Mouse (Mus musculus) c-Kit-positive CD71-positive TER-119-positive erythroid progenitor cells, embryonic 14.5 days (primary cell): ENCODE results near the gene Aga.
A peak's percentile ranks its signal among the peaks of the same experiment; 100 is the strongest.
"Not testable (repeated sequence)": the region's sequence is repeated elsewhere in the genome, so short reads cannot be mapped to it uniquely, and the experiment has no call there.

Experiments
- DNase-seq: peaks from one replicate; pipeline ENCODE4 v3.0.0-alpha.2; 2013; ENCODE audit warnings: low spot score

Aga gene

DNA sequence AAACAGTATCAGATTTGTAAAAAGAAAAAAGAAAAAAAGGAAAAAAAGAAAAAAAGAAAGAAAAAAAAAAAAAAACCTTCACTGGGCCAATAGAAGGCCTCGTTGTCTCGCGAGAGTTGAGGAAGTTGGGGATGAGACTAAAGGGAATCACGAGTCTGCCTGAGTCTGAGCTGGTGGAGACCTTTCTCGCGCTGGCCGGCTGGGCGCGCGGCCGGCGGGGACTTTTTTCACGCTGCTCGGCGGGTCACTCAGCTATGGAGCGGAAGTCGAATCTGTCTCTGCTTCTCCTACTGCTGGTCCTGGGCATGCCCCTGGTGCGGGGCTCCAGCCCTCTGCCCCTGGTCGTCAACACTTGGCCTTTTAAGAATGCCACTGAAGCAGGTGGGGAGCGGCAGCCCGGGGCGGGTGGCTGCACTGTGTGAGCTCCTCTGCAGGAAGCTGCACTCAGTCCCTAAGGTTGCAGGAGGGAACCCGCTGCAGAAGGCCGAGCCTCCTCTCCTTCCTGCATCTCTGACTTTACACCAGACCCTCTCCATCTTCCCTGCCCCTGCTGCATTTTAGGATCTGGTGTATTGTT, at the start of gene Aga:
TSS of gene Aga (plus strand) at position 177 of the 577 bp plus-strand sequence.
- DNase-seq = peak; percentile 87

DNA sequence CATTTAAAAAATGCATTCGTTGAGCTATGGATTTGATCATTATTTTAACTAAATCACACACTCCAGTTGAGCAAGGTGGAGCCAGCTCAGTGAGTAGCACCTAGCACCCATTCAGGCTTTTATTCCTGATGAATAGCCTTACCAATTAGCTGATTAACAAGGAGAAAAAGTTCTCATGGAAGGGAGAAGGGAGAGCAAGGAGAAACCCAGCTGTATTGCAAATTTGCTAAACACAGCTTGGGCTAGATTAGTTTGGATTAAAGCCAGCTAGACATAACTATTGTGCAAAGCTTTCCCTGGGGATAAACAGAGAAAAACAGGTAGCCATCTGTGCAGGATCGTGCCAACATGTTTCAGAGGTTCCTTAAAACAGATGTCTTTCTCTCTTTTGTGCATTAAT, 22.5 kb upstream of the Aga start:
- DNase-seq = no peak

DNA sequence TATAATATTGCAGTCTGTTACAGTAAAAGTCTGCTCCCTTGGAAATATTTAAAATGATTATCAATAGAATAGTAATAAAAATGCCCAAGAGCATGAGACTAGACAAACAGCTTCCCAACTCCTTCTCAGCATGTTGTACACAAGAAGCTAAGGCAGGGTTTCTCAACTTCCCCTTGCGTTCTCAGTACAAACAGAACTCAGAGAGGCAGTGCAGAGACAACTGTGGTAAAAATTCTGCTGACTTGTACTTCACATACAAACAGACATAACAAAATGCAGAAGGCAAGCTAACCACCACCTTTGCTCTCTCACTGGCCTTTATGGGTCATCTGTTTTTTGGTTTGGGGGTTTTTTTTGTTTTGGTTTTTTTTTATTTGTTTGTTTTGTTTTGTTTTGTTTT, 15.3 kb upstream of the Aga start:
- no peak for DNase-seq

DNA sequence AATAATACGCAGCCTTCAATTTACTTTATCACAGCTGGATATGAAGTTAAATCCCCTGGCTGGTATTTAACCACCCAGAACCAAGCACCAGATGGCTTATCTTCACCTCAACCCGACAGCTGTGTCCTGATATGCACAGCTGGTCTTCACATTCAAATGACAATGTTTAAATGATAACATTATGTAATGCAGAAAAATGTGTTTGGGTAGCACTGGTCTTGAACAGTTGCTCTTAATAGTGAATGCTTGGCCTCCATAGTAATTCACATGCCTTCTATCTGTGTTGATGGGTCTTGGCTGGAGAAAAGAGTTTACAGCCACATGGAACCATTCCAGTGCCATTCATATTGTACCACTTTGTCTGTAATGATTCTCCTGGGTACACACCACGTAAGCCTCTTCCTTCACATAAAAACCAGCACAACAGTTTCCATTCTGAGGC, 14.6 kb upstream of the Aga start:
- no peak for DNase-seq

DNA sequence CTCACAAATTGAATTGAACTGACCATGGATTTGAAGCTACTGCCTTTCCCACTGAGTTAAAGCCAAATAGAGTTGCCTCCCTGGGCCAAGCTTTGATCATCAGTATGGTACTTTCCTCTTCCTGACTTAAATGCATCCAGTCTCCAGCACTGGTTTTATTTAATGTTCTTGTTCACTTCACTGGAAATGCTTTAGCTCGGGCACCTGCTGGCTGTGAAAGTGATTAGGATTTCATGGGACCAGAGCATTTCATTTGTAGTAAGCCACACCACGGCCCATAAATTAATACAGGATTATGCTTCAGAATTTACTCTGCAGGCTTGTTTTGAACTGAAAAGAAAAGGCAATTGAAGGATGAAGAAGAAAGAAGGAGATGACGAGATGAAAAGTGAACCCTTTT, 26.5 kb downstream of the Aga start:
- DNase-seq = not testable (repeated sequence)

DNA sequence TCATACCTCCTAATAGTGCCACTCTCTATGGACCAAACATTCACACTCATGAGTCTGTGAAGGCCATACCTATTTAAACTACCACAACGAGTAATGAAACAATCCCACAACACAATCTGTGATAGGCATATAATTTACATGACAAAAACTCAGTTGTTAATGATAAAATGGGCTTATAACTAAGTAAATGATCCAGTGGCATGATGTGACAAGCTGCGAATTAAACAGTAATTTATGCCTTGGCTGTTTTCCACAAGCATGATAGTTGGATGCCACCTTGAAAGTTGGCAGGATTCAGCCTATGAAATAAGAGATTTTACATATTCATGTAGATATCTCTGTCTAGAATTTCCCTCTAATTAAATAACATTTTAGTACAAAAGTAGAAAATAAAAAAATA, 28.1 kb downstream of the Aga start:
- DNase-seq = no peak

DNA sequence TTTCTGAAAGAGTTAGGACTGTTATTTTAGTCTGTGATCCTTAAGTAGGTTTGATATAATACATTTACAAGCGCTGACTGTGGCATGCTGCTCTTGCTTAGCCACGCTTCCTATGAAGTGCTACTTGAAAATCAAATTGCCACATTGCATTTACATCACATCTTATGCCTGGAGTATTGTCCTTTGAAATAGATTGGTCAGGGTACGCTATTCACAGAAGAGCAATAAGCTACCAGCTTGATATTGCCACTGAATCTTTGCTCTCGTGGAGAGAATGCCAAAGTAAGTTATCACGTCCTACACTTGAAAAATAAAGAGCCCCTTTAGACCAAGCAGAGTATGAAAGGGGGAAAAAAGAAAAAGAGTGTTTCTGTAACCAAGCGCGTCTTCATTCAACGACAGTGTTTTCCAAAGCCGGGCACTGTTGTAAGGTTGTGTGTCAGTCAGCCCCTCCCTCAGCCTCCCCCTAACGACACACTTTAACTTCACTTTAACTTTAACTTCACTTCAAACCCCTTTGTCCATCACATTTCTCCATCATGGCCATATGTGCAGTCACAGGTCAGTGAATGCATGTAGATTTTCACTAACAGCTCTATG, 51.0 kb downstream of the Aga start:
- no peak for DNase-seq

DNA sequence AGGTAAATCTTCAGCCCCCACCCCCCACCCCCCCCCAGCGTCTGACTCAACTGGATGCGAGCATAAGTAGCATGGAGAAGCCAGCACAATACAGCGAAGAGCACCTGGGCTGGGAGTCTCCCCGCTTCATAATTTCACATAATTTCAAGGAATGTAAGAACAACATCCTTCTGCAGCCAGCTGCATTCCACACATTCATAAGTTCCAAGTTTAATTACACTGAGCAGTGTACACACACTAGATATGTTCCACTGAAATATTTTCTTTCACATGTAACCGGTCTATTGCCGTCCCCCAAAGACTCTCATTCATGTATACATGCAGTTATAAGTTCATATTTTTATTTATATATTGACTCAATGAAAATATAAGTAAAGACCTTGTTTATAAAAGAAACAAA, 54.7 kb downstream of the Aga start:
- no peak for DNase-seq
